Mouse (Mus musculus): ENCODE data around the gene Zfp618.

Gene Zfp618

GRCm38 (mm10) chr4:63026286-63026685 lies 60.9 kb downstream of the Zfp618 start:
- H3K36me3 ChIP-seq (ENCODE audit: insufficient read depth, low read length), result no peaks in the 10 kb centered on the region
- H3K27me3 ChIP-seq (ENCODE audit: insufficient read depth, low read length), result no peaks in the 10 kb centered on the region
- peaks cover 11% of the 10 kb centered on the region for H3K4me1 ChIP-seq (replicated peaks; ENCODE audit: low read depth, low read length)
- H3K9me3 ChIP-seq (ENCODE audit: low read length), result peaks cover 24% of the 10 kb centered on the region
- no peak overlapping the region for H3K4me3 ChIP-seq (replicated peaks; ENCODE audit: low read length)
- TF ChIP-seq POU5F1 (IDR thresholded peaks at IDR 0.05; ENCODE audit: borderline replicate concordance, low read length) (no peak), NANOG (IDR thresholded peaks at IDR 0.05; ENCODE audit: borderline replicate concordance, low read length) (no peak), CTCF (conservative IDR thresholded peaks at IDR 0.05; ENCODE audit: low read length) (no peak)

- Histone ChIP-seq H3K4me1 (replicated peaks; ENCODE audit: low read depth, low read length) (peaks cover 22% of the 10 kb centered on the region), H3K27me3 (ENCODE audit: insufficient read depth, low read length) (no peaks in the 10 kb centered on the region), H3K4me3 (replicated peaks; ENCODE audit: low read length) (no peak overlapping the region), H3K9me3 (ENCODE audit: low read length) (peaks cover 24% of the 10 kb centered on the region), H3K36me3 (ENCODE audit: insufficient read depth, low read length) (no peaks in the 10 kb centered on the region)
- no peak for TF ChIP-seq POU5F1 (IDR thresholded peaks at IDR 0.05; ENCODE audit: borderline replicate concordance, low read length)
- TF ChIP-seq CTCF (conservative IDR thresholded peaks at IDR 0.05; ENCODE audit: low read length), result no peak
- TF ChIP-seq NANOG (IDR thresholded peaks at IDR 0.05; ENCODE audit: borderline replicate concordance, low read length), result no peak
These were observed 62.1 kb downstream of the Zfp618 start for GRCm38 (mm10) chr4:63027451-63027850.

GRCm38 (mm10) chr4:63030157-63030556 lies 64.8 kb downstream of the Zfp618 start:
- H3K36me3 ChIP-seq (ENCODE audit: insufficient read depth, low read length), result no peaks in the 10 kb centered on the region
- H3K4me1 ChIP-seq (replicated peaks; ENCODE audit: low read depth, low read length), result peaks cover 48% of the 10 kb centered on the region
- H3K4me3 ChIP-seq (replicated peaks; ENCODE audit: low read length), result no peak overlapping the region
- H3K9me3 ChIP-seq (ENCODE audit: low read length), result peaks cover 23% of the 10 kb centered on the region
- no peaks in the 10 kb centered on the region for H3K27me3 ChIP-seq (ENCODE audit: insufficient read depth, low read length)
- TF ChIP-seq POU5F1 (IDR thresholded peaks at IDR 0.05; ENCODE audit: borderline replicate concordance, low read length) (no peak), NANOG (IDR thresholded peaks at IDR 0.05; ENCODE audit: borderline replicate concordance, low read length) (no peak)

- Histone ChIP-seq H3K4me3 (replicated peaks; ENCODE audit: low read length) (no peak overlapping the region), H3K36me3 (ENCODE audit: insufficient read depth, low read length) (no peaks in the 10 kb centered on the region), H3K4me1 (replicated peaks; ENCODE audit: low read depth, low read length) (peaks cover 57% of the 10 kb centered on the region), H3K9me3 (ENCODE audit: low read length) (peaks cover 12% of the 10 kb centered on the region), H3K27me3 (ENCODE audit: insufficient read depth, low read length) (no peaks in the 10 kb centered on the region)
- TF ChIP-seq POU5F1 (IDR thresholded peaks at IDR 0.05; ENCODE audit: borderline replicate concordance, low read length), result no peak
- no peak for TF ChIP-seq NANOG (IDR thresholded peaks at IDR 0.05; ENCODE audit: borderline replicate concordance, low read length)
- no peak for TF ChIP-seq CTCF (conservative IDR thresholded peaks at IDR 0.05; ENCODE audit: low read length)
These were observed 65.9 kb downstream of the Zfp618 start for GRCm38 (mm10) chr4:63031240-63031639.

GRCm38 (mm10) chr4:63032581-63033006 lies 67.2 kb downstream of the Zfp618 start:
- H3K27me3 ChIP-seq (ENCODE audit: insufficient read depth, low read length), result no peaks in the 10 kb centered on the region
- H3K4me1 ChIP-seq (replicated peaks; ENCODE audit: low read depth, low read length), result peaks cover 57% of the 10 kb centered on the region
- TF ChIP-seq NANOG (IDR thresholded peaks at IDR 0.05; ENCODE audit: borderline replicate concordance, low read length) (no peak), POU5F1 (IDR thresholded peaks at IDR 0.05; ENCODE audit: borderline replicate concordance, low read length) (no peak), CTCF (conservative IDR thresholded peaks at IDR 0.05; ENCODE audit: low read length) (no peak)
- H3K4me3 ChIP-seq (replicated peaks; ENCODE audit: low read length), result no peak overlapping the region
- no peaks in the 10 kb centered on the region for H3K36me3 ChIP-seq (ENCODE audit: insufficient read depth, low read length)
- no peaks in the 10 kb centered on the region for H3K9me3 ChIP-seq (ENCODE audit: low read length)

- H3K4me3 ChIP-seq (replicated peaks; ENCODE audit: low read length), result no peak overlapping the region
- TF ChIP-seq NANOG (IDR thresholded peaks at IDR 0.05; ENCODE audit: borderline replicate concordance, low read length) (no peak), CTCF (conservative IDR thresholded peaks at IDR 0.05; ENCODE audit: low read length) (no peak), POU5F1 (IDR thresholded peaks at IDR 0.05; ENCODE audit: borderline replicate concordance, low read length) (no peak)
- no peaks in the 10 kb centered on the region for H3K27me3 ChIP-seq (ENCODE audit: insufficient read depth, low read length)
- peaks cover 57% of the 10 kb centered on the region for H3K4me1 ChIP-seq (replicated peaks; ENCODE audit: low read depth, low read length)
- H3K9me3 ChIP-seq (ENCODE audit: low read length), result no peaks in the 10 kb centered on the region
- H3K36me3 ChIP-seq (ENCODE audit: insufficient read depth, low read length), result no peaks in the 10 kb centered on the region
These were observed 68.4 kb downstream of the Zfp618 start for GRCm38 (mm10) chr4:63033724-63034123.

GRCm38 (mm10) chr4:63035991-63036390 lies 70.6 kb downstream of the Zfp618 start:
- Histone ChIP-seq H3K4me1 (replicated peaks; ENCODE audit: low read depth, low read length) (peaks cover 49% of the 10 kb centered on the region), H3K36me3 (ENCODE audit: insufficient read depth, low read length) (no peaks in the 10 kb centered on the region), H3K27me3 (ENCODE audit: insufficient read depth, low read length) (no peaks in the 10 kb centered on the region), H3K9me3 (ENCODE audit: low read length) (no peaks in the 10 kb centered on the region), H3K4me3 (replicated peaks; ENCODE audit: low read length) (no peak overlapping the region)
- TF ChIP-seq NANOG (IDR thresholded peaks at IDR 0.05; ENCODE audit: borderline replicate concordance, low read length), result no peak
- no peak for TF ChIP-seq CTCF (conservative IDR thresholded peaks at IDR 0.05; ENCODE audit: low read length)
- no peak for TF ChIP-seq POU5F1 (IDR thresholded peaks at IDR 0.05; ENCODE audit: borderline replicate concordance, low read length)

- Histone ChIP-seq H3K4me3 (replicated peaks; ENCODE audit: low read length) (no peak overlapping the region), H3K36me3 (ENCODE audit: insufficient read depth, low read length) (no peaks in the 10 kb centered on the region), H3K27me3 (ENCODE audit: insufficient read depth, low read length) (no peaks in the 10 kb centered on the region), H3K4me1 (replicated peaks; ENCODE audit: low read depth, low read length) (peaks cover 41% of the 10 kb centered on the region), H3K9me3 (ENCODE audit: low read length) (no peaks in the 10 kb centered on the region)
- TF ChIP-seq NANOG (IDR thresholded peaks at IDR 0.05; ENCODE audit: borderline replicate concordance, low read length) (no peak), CTCF (conservative IDR thresholded peaks at IDR 0.05; ENCODE audit: low read length) (no peak), POU5F1 (IDR thresholded peaks at IDR 0.05; ENCODE audit: borderline replicate concordance, low read length) (no peak)
These were observed 71.4 kb downstream of the Zfp618 start for GRCm38 (mm10) chr4:63036790-63037189.

GRCm38 (mm10) chr4:63037555-63037954 lies 72.2 kb downstream of the Zfp618 start:
- Histone ChIP-seq H3K9me3 (ENCODE audit: low read length) (no peaks in the 10 kb centered on the region), H3K27me3 (ENCODE audit: insufficient read depth, low read length) (no peaks in the 10 kb centered on the region), H3K4me3 (replicated peaks; ENCODE audit: low read length) (no peak overlapping the region), H3K4me1 (replicated peaks; ENCODE audit: low read depth, low read length) (peaks cover 34% of the 10 kb centered on the region), H3K36me3 (ENCODE audit: insufficient read depth, low read length) (no peaks in the 10 kb centered on the region)
- TF ChIP-seq NANOG (IDR thresholded peaks at IDR 0.05; ENCODE audit: borderline replicate concordance, low read length) (no peak), POU5F1 (IDR thresholded peaks at IDR 0.05; ENCODE audit: borderline replicate concordance, low read length) (no peak), CTCF (conservative IDR thresholded peaks at IDR 0.05; ENCODE audit: low read length) (no peak)
